Mouse (Mus musculus): Measurements from ENCODE around the gene Retreg3.

- TF ChIP-seq CTCF (IDR thresholded peaks at IDR 0.05; ENCODE audit: low read depth, low read length) (no peak), POLR2A (IDR thresholded peaks at IDR 0.05; ENCODE audit: extremely low read depth, insufficient read depth, low read length) (no peak)
These were observed 39.9 kb downstream of the Retreg3 start for GRCm38 (mm10) chr11:101079746-101080145.
